Mouse (Mus musculus) small intestine, adult 2 months (tissue): ENCODE data around the gene Gnptab. TPM values are rescaled to one million over a fixed set of nuclear protein-coding genes. Genes with fewer than 3 reads are reported as not detected.

ENCODE experiments used
- H3K27ac ChIP-seq: fragments of 200-500 bp; 2 replicates; pipeline ENCODE4 v1.5.1; 2012; ENCODE audit warnings: low read depth, low read length, control low read depth, inconsistent platforms; ENCODE audit not compliant: insufficient read depth
- H3K27me3 ChIP-seq: fragments of 200-500 bp; 2 replicates; pipeline ENCODE4 v1.6.1; 2012; ENCODE audit warnings: mild to moderate bottlenecking, moderate library complexity, low read length, inconsistent platforms; ENCODE audit not compliant: control insufficient read depth, insufficient read depth
- H3K36me3 ChIP-seq: fragments of 200-500 bp; 2 replicates; pipeline ENCODE4 v1.6.1; 2012; ENCODE audit warnings: mild to moderate bottlenecking, low read length, control low read depth, inconsistent platforms; ENCODE audit not compliant: control insufficient read depth, insufficient read depth
- H3K4me1 ChIP-seq: fragments of 200-500 bp; 2 replicates; pipeline ENCODE4 v1.6.1; 2012; ENCODE audit warnings: low read length, inconsistent platforms, mixed read lengths; ENCODE audit not compliant: control insufficient read depth, insufficient read depth, insufficient read length
- H3K4me3 ChIP-seq: fragments of 200-500 bp; 2 replicates; pipeline ENCODE4 v1.5.1; 2012; ENCODE audit warnings: low read depth, mild to moderate bottlenecking, control low read depth, inconsistent platforms, low read length, moderate library complexity
- CTCF ChIP-seq: fragments of 200-500 bp; IDR thresholded peaks from 2 replicates; pipeline ENCODE4 v1.5.1; 2012; ENCODE audit warnings: low read depth, mild to moderate bottlenecking, control low read depth, inconsistent platforms, low read length, moderate library complexity, mixed read lengths; ENCODE audit not compliant: insufficient replicate concordance, insufficient read length; ENCODE audit errors: extremely low read depth
- POLR2A ChIP-seq: fragments of 200-500 bp; IDR thresholded peaks from 2 replicates; pipeline ENCODE4 v1.6.1; 2012; ENCODE audit warnings: low read depth, mild to moderate bottlenecking, control low read depth, inconsistent platforms, low read length, moderate library complexity
- WGBS: fragments of 180-500 bp; shearing (Covaris S2); methylation state at CpG from one replicate; pipeline ENCODE4 v1.1.7; 2018; 5-methylcytosine and 5-hydroxymethylcytosine counted together
- polyA plus RNA-seq: library from polyadenylated mRNA; depleted of rRNA; stranded (reverse); fragments of >200 nt; gene quantifications from 2 replicates; pipeline ENCODE4 v1.2.3, GENCODE M21; 2012

Gene Gnptab
- polyA plus RNA-seq, 1 experiment: 6.1 TPM

GRCm38 (mm10) chr10:88350687-88351086, 28.2 kb upstream of the Gnptab start:
- no peaks in the 10 kb centered on the region for H3K36me3 ChIP-seq
- TF ChIP-seq CTCF (no peak), POLR2A (no peak)
- no peaks in the 10 kb centered on the region for H3K27me3 ChIP-seq
- no peak overlapping the region for H3K27ac ChIP-seq
- no peaks in the 10 kb centered on the region for H3K4me1 ChIP-seq
- no peak overlapping the region for H3K4me3 ChIP-seq
- WGBS: 62% methylated on average over 2 of the region's 2 CpGs

- peaks cover 2% of the 10 kb centered on the region; the same call in 1 of the 2 replicates for H3K4me1 ChIP-seq
- H3K27ac ChIP-seq: no peak overlapping the region
- TF ChIP-seq CTCF (no peak), POLR2A (no peak)
- H3K36me3 ChIP-seq: no peaks in the 10 kb centered on the region
- no peaks in the 10 kb centered on the region for H3K27me3 ChIP-seq
- H3K4me3 ChIP-seq: no peak overlapping the region
- WGBS: 53% methylated on average over 5 of the region's 5 CpGs
Measured at GRCm38 (mm10) chr10:88351411-88352103, 27.4 kb upstream of the Gnptab start.

- no peaks in the 10 kb centered on the region for H3K36me3 ChIP-seq
- TF ChIP-seq CTCF (no peak), POLR2A (no peak)
- no peaks in the 10 kb centered on the region for H3K27me3 ChIP-seq
- WGBS: 47% methylated on average over 2 of the region's 2 CpGs
- H3K27ac ChIP-seq: 0 out of 2 replicates have a peak overlapping the region, but pooled peaks have one; percentile 26
- no peak overlapping the region for H3K4me3 ChIP-seq
- peaks cover 5% of the 10 kb centered on the region; the same call in 1 of the 2 replicates for H3K4me1 ChIP-seq
Measured at GRCm38 (mm10) chr10:88352549-88352948, 26.4 kb upstream of the Gnptab start.

- Histone ChIP-seq H3K27ac (no peak overlapping the region), H3K27me3 (no peaks in the 10 kb centered on the region), H3K4me3 (no peak overlapping the region), H3K4me1 (peaks cover 5% of the 10 kb centered on the region; the same call in 1 of the 2 replicates), H3K36me3 (no peaks in the 10 kb centered on the region)
- no peak for TF ChIP-seq POLR2A
- TF ChIP-seq CTCF: no peak
- WGBS: 29% methylated on average over 5 of the region's 5 CpGs
Measured at GRCm38 (mm10) chr10:88354599-88354998, 24.3 kb upstream of the Gnptab start.

- peak overlapping the region; percentile 64 for H3K4me3 ChIP-seq
- no peak for TF ChIP-seq POLR2A
- TF ChIP-seq CTCF: no peak
- H3K4me1 ChIP-seq: peaks cover 5% of the 10 kb centered on the region; the same call in 1 of the 2 replicates
- no peaks in the 10 kb centered on the region for H3K36me3 ChIP-seq
- WGBS: 14% methylated on average over 21 of the region's 21 CpGs
- H3K27ac ChIP-seq: no peak overlapping the region; the same call in 1 of the 2 replicates
- no peaks in the 10 kb centered on the region for H3K27me3 ChIP-seq
Measured at GRCm38 (mm10) chr10:88356114-88356982, 22.6 kb upstream of the Gnptab start.

GRCm38 (mm10) chr10:88356983-88357559, 21.9 kb upstream of the Gnptab start:
- TF ChIP-seq CTCF: no peak
- no peak; the same call in 1 of the 2 replicates for TF ChIP-seq POLR2A
- no peak overlapping the region; the same call in 1 of the 2 replicates for H3K27ac ChIP-seq
- H3K4me1 ChIP-seq: peaks cover 5% of the 10 kb centered on the region; the same call in 1 of the 2 replicates
- H3K4me3 ChIP-seq: peak overlapping the region; percentile 64
- no peaks in the 10 kb centered on the region for H3K36me3 ChIP-seq
- 2% methylated on average over 47 of the region's 47 CpGs for WGBS
- no peaks in the 10 kb centered on the region for H3K27me3 ChIP-seq

GRCm38 (mm10) chr10:88362218-88362617, 16.7 kb upstream of the Gnptab start:
- Histone ChIP-seq H3K4me1 (no peaks in the 10 kb centered on the region), H3K4me3 (no peak overlapping the region), H3K36me3 (no peaks in the 10 kb centered on the region), H3K27ac (no peak overlapping the region), H3K27me3 (no peaks in the 10 kb centered on the region)
- no peak for TF ChIP-seq CTCF
- TF ChIP-seq POLR2A: no peak
- 80% methylated on average over 1 of the region's 1 CpGs for WGBS
